Mouse (Mus musculus): ENCODE data around the gene Hapln4. TPM values are rescaled to one million over a fixed set of nuclear protein-coding genes. Genes with fewer than 3 reads are reported as not detected.

Hapln4 gene
- total and polyA plus RNA-seq, 3 experiments, result 0.03 TPM; not detected in 2

DNA sequence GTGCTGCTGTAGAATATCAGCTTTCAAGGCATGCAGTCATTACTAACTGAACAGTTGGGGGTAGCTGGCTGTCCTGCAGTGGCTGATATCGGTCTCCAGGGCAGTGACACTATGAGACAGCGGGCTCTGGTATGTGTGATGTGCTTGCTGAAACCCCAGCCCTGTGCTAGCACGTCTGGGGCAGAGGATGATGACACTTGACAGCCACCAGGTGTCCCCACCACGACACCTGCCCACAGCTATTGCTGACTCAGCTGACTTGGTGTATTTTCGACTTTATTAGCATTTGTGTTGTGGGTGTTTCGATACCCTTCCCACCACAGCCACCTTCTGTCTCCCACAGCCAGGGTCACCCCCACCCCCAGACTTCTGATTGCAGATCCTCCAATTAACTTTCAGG, 21.2 kb downstream of the Hapln4 start:
- Histone ChIP-seq H3K27me3 (ENCODE audit: control insufficient read depth in 1 of 2, insufficient read depth in 2 of 2, low read length in 2 of 2) (no peaks in the 10 kb centered on the region), H3K4me1 (ENCODE audit: control insufficient read depth in 1 of 2, insufficient read depth in 2 of 2, low read length in 2 of 2) (peaks cover 0 to 4% of the 10 kb centered on the region in 2 experiments; a peak in 1 of 4 replicates), H3K9ac (ENCODE audit: control insufficient read depth, low read depth, low read length, poor library complexity, severe bottlenecking) (no peak overlapping the region), H3K27ac (ENCODE audit: control insufficient read depth, low read depth, low read length) (no peak overlapping the region), H3K36me3 (ENCODE audit: control insufficient read depth in 1 of 2, insufficient read depth in 2 of 2, low read length in 2 of 2) (no peaks in the 10 kb centered on the region), H3K79me2 (ENCODE audit: control insufficient read depth, insufficient read depth, low read length, poor library complexity) (no peaks in the 10 kb centered on the region), H3K4me3 (ENCODE audit: control insufficient read depth in 1 of 2, insufficient read depth in 1 of 2, low read depth in 2 of 2, low read length in 2 of 2) (no peak overlapping the region), H3K9me3 (replicated peaks; ENCODE audit: insufficient read depth, low read length) (no peaks in the 10 kb centered on the region)
- DNase-seq (ENCODE audit: low read depth, low spot score), result peak; percentile 55
- peak; percentile 51 to 69 (median 68) for TF ChIP-seq CTCF (IDR thresholded peaks at IDR 0.05 in 2 of 3, conservative IDR thresholded peaks at IDR 0.05 in 1 of 3; ENCODE audit: control insufficient read depth in 1 of 3, insufficient read depth in 1 of 3, low read depth in 2 of 3, low read length in 3 of 3, poor library complexity in 1 of 3, severe bottlenecking in 1 of 3)
- TF ChIP-seq E2F4 (IDR thresholded peaks at IDR 0.05; ENCODE audit: borderline replicate concordance, low read depth, low read length), result no peak
- peak; percentile 45 for TF ChIP-seq ZC3H11A (IDR thresholded peaks at IDR 0.05; ENCODE audit: low read depth, low read length)
- TF ChIP-seq SMC3 (IDR thresholded peaks at IDR 0.05; ENCODE audit: low read depth, low read length), result peak; percentile 78
- TF ChIP-seq RAD21 (IDR thresholded peaks at IDR 0.05; ENCODE audit: low read depth, low read length), result peak; percentile 53
- TF ChIP-seq ELF1 (IDR thresholded peaks at IDR 0.05; ENCODE audit: low read depth, low read length), result no peak
- TF ChIP-seq SIN3A (IDR thresholded peaks at IDR 0.05; ENCODE audit: low read length), result no peak
- TF ChIP-seq USF1 (IDR thresholded peaks at IDR 0.05; ENCODE audit: low read depth, low read length), result no peak

GRCm38 (mm10) chr8:70104922-70105321, 21.7 kb downstream of the Hapln4 start:
- Histone ChIP-seq H3K9ac (ENCODE audit: control insufficient read depth, low read depth, low read length, poor library complexity, severe bottlenecking) (no peak overlapping the region), H3K27ac (ENCODE audit: control insufficient read depth, low read depth, low read length) (no peak overlapping the region), H3K9me3 (replicated peaks; ENCODE audit: insufficient read depth, low read length) (no peaks in the 10 kb centered on the region), H3K27me3 (ENCODE audit: control insufficient read depth in 1 of 2, insufficient read depth in 2 of 2, low read length in 2 of 2) (no peaks in the 10 kb centered on the region), H3K4me1 (ENCODE audit: control insufficient read depth in 1 of 2, insufficient read depth in 2 of 2, low read length in 2 of 2) (peaks cover 0 to 1% of the 10 kb centered on the region in 2 experiments; a peak in 1 of 4 replicates), H3K4me3 (ENCODE audit: control insufficient read depth in 1 of 2, insufficient read depth in 1 of 2, low read depth in 2 of 2, low read length in 2 of 2) (no peak overlapping the region), H3K79me2 (ENCODE audit: control insufficient read depth, insufficient read depth, low read length, poor library complexity) (no peaks in the 10 kb centered on the region), H3K36me3 (ENCODE audit: control insufficient read depth in 1 of 2, insufficient read depth in 2 of 2, low read length in 2 of 2) (no peaks in the 10 kb centered on the region)
- no peak for DNase-seq (ENCODE audit: low read depth, low spot score)
- no peak for TF ChIP-seq MAZ (IDR thresholded peaks at IDR 0.05; ENCODE audit: low read depth, low read length)
- no peak for TF ChIP-seq CHD1 (IDR thresholded peaks at IDR 0.05; ENCODE audit: low read depth, low read length)
- no peak for TF ChIP-seq MAX (IDR thresholded peaks at IDR 0.05; ENCODE audit: low read length)
- no peak for TF ChIP-seq TBP (IDR thresholded peaks at IDR 0.05; ENCODE audit: low read depth, low read length)
- no peak for TF ChIP-seq KAT2A (conservative IDR thresholded peaks at IDR 0.05; ENCODE audit: low read depth, low read length)
- TF ChIP-seq MAFK (IDR thresholded peaks at IDR 0.05; ENCODE audit: borderline replicate concordance, low read depth, low read length), result no peak
- no peak for TF ChIP-seq POLR2AphosphoS5 (IDR thresholded peaks at IDR 0.05; ENCODE audit: borderline replicate concordance, low read depth, low read length)
- TF ChIP-seq JUND (IDR thresholded peaks at IDR 0.05; ENCODE audit: low read depth, low read length), result no peak
- TF ChIP-seq ZC3H11A (IDR thresholded peaks at IDR 0.05; ENCODE audit: low read depth, low read length), result no peak
- no peak for TF ChIP-seq GATA1 (IDR thresholded peaks at IDR 0.05; ENCODE audit: low read depth, low read length)
- TF ChIP-seq MXI1 (IDR thresholded peaks at IDR 0.05; ENCODE audit: low read depth, low read length), result no peak
- no peak for TF ChIP-seq MEF2A (IDR thresholded peaks at IDR 0.05; ENCODE audit: extremely low read depth, insufficient replicate concordance, low read depth, low read length, poor library complexity, severe bottlenecking)

All from MEL (cell line).